ENCODE assay signal across 1 mouse cellular context in genomic region chr9:106903099-106903790, GRCm38 (mm10).
TF ChIP-seq lines count a peak whose summit lies in the region.

No protein-coding gene starts in this region.

TF ChIP-seq in MEL, 35 proteins besides CTCF, POLR2A, EP300 and RAD21:
- TF ChIP-seq BHLHE40 (IDR thresholded peaks at IDR 0.05; ENCODE audit: borderline replicate concordance, low read depth, low read length), result no peak
- TF ChIP-seq GATA1 (IDR thresholded peaks at IDR 0.05; ENCODE audit: low read depth, low read length), result peak; percentile 71; the same call in 1 of the 2 replicates
- TF ChIP-seq UBTF (IDR thresholded peaks at IDR 0.05; ENCODE audit: borderline replicate concordance, insufficient read depth, low read depth, low read length), result no peak
- no peak for TF ChIP-seq MAX (IDR thresholded peaks at IDR 0.05; ENCODE audit: low read length)
- TF ChIP-seq MEF2A (IDR thresholded peaks at IDR 0.05; ENCODE audit: extremely low read depth, insufficient replicate concordance, low read depth, low read length, poor library complexity, severe bottlenecking), result 0 out of 2 replicates have a peak, but pooled peaks have one; percentile 55
- TF ChIP-seq TCF12 (IDR thresholded peaks at IDR 0.05; ENCODE audit: low read depth, low read length), result peak; percentile 36; the same call in 1 of the 2 replicates
